In genomic region chr5:119359709-119360108, GRCm38 (mm10) we compare ENCODE assay signal across 14 mouse cellular contexts.
DNase-seq lines count a peak whose midpoint lies in the region; ATAC-seq and TF ChIP-seq lines count a peak whose summit lies in the region.
"Had no signal": no experiment of that assay in that cellular context is flagged by ENCODE, and none has a peak within 500 bp of the region (broad histone marks: within the 10 kb centered on the region; RNA-seq: fewer than 3 reads in every experiment).

No protein-coding gene starts in this region.

- 17% methylated on average over 5 of the region's 5 CpGs for WGBS in intestine, postnatal 0 days

- no peak overlapping the region for H3K9ac ChIP-seq in intestine, postnatal 0 days (ENCODE audit: low read depth, low read length)
- H3K9ac ChIP-seq: embryonic facial prominence, embryonic 12.5 days; forebrain, embryonic 15.5 days; hindbrain, embryonic 13.5 days; limb, embryonic 12.5 days; midbrain, embryonic 12.5 days had no signal

- H3K36me3 ChIP-seq in intestine, postnatal 0 days (ENCODE audit: control insufficient read depth, insufficient read depth): no peaks in the 10 kb centered on the region
- H3K36me3 ChIP-seq: embryonic facial prominence, embryonic 12.5 days; forebrain, embryonic 15.5 days; hindbrain, embryonic 13.5 days; limb, embryonic 12.5 days; midbrain, embryonic 12.5 days had no signal

- peak overlapping the region; percentile 32; the same call in 1 of the 2 replicates for H3K4me2 ChIP-seq in intestine, postnatal 0 days (replicated peaks; ENCODE audit: low read depth)
- H3K4me2 ChIP-seq: embryonic facial prominence, embryonic 12.5 days; forebrain, embryonic 15.5 days; hindbrain, embryonic 13.5 days; limb, embryonic 12.5 days; midbrain, embryonic 12.5 days had no signal

- H3K9me3 ChIP-seq in intestine, postnatal 0 days (ENCODE audit: control insufficient read depth): no peaks in the 10 kb centered on the region
- H3K9me3 ChIP-seq: embryonic facial prominence, embryonic 12.5 days; forebrain, embryonic 15.5 days; hindbrain, embryonic 13.5 days; midbrain, embryonic 12.5 days had no signal

- peak; percentile 48 for DNase-seq in adrenal gland, adult 2 months
- DNase-seq in adrenal gland, postnatal 4 days (ENCODE audit: low spot score in 2 of 2): no peak
- peak; percentile 24 for DNase-seq in lung, postnatal 36 days
- DNase-seq in lung, adult 18-20 months: no peak
- peak; percentile 51 to 58 for DNase-seq in thymus, postnatal 36 days
- no peak for DNase-seq in frontal cortex, adult 2 months (ENCODE audit: extremely low spot score in 1 of 2, low spot score in 1 of 2)
- DNase-seq: kidney, postnatal 25 days had no signal

- no peaks in the 10 kb centered on the region for H3K27me3 ChIP-seq in intestine, postnatal 0 days (replicated peaks; ENCODE audit: control insufficient read depth, insufficient read depth, low read length)
- H3K27me3 ChIP-seq: embryonic facial prominence, embryonic 12.5 days; forebrain, embryonic 15.5 days had no signal

- no peak overlapping the region for H3K27ac ChIP-seq in intestine, postnatal 0 days (ENCODE audit: low read depth, low read length)
- H3K27ac ChIP-seq: embryonic facial prominence, embryonic 12.5 days; forebrain, embryonic 15.5 days; hindbrain, embryonic 13.5 days; limb, embryonic 12.5 days; midbrain, embryonic 12.5 days had no signal

- no peak for TF ChIP-seq CTCF in intestine, postnatal 0 days (IDR thresholded peaks at IDR 0.05; ENCODE audit: low read depth)

- H3K4me1 ChIP-seq in intestine, postnatal 0 days (replicated peaks; ENCODE audit: control insufficient read depth, insufficient read depth, low read length): peaks cover 10% of the 10 kb centered on the region
- H3K4me1 ChIP-seq: forebrain, embryonic 15.5 days; hindbrain, embryonic 13.5 days; midbrain, embryonic 12.5 days had no signal

- H3K4me3 ChIP-seq in intestine, postnatal 0 days (ENCODE audit: low read depth, low read length): no peak overlapping the region
- H3K4me3 ChIP-seq: embryonic facial prominence, embryonic 12.5 days; forebrain, embryonic 15.5 days; hindbrain, embryonic 13.5 days; limb, embryonic 12.5 days; midbrain, embryonic 12.5 days had no signal

- ATAC-seq in intestine, postnatal 0 days: no peak
- ATAC-seq in frontal cortex, adult (ENCODE audit: low TSS enrichment): no peak
- ATAC-seq: forebrain, embryonic 15.5 days had no signal

Comparison
In these comparisons a context has a peak if more than half of its experiments do, and no peak if none do; other contexts are left out.
1. DNase-seq: peak in adrenal gland, adult 2 months (single experiment), lung, postnatal 36 days (single experiment) and thymus, postnatal 36 days (2 of 2); none in adrenal gland, postnatal 4 days (0 of 2), lung, adult 18-20 months (0 of 2) and frontal cortex, adult 2 months (0 of 2).